Mouse (Mus musculus): ENCODE measurements at regions not wholly inside any gene's neighbourhood (a gene's known extent, or its start where the extent isn't known, plus 50 kb on each side); places are given as distances from the start of the nearest gene placed in this dataset.
A peak's percentile ranks its signal among the peaks of the same experiment; 100 is the strongest.

DNA sequence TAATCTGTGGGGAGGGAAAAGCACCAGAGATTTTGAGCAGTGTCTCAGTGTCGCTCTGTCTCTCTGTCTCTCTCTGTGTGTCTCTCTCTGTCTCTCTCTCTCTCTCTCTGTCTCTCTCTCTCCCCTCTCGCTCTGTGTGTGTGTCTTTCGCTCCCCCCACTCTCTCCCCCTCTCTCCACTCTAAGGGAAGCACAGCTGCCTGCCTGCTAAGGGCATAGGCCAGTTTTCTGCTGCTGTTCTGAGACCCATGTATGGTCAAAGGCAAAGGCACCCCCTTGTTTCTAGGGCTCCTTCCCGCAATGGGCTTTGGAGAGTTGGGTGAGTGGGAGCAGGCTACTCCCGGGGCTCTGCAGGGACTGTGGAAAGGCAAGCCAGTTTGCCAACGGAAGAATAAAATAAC, 192.2 kb downstream of the Lmo4 start:
- Histone ChIP-seq H3K4me1 (ENCODE audit: control insufficient read depth, insufficient read depth, low read length) (peaks cover 4% of the 10 kb centered on the region; the same call in 1 of the 2 replicates), H3K36me3 (ENCODE audit: control insufficient read depth, insufficient read depth, low read length) (no peaks in the 10 kb centered on the region), H3K4me3 (ENCODE audit: insufficient read depth, low read depth, low read length) (no peak overlapping the region), H3K27ac (ENCODE audit: insufficient read depth, low read depth, low read length) (no peak overlapping the region), H3K27me3 (replicated peaks; ENCODE audit: control insufficient read depth, insufficient read depth, low read length) (no peaks in the 10 kb centered on the region)
- no peak for TF ChIP-seq POLR2A (IDR thresholded peaks at IDR 0.05; ENCODE audit: low read depth, low read length)
- no peak for TF ChIP-seq CTCF (conservative IDR thresholded peaks at IDR 0.05; ENCODE audit: insufficient read depth, insufficient read length, low read depth, low read length)
- DNase-seq, result no peak
- 59% methylated on average over 6 of the region's 6 CpGs for WGBS

- H3K36me3 ChIP-seq (ENCODE audit: control insufficient read depth, insufficient read depth, low read length), result no peaks in the 10 kb centered on the region
- DNase-seq, result peak; percentile 12
- no peak overlapping the region for H3K27ac ChIP-seq (ENCODE audit: insufficient read depth, low read depth, low read length)
- H3K4me1 ChIP-seq (ENCODE audit: control insufficient read depth, insufficient read depth, low read length), result peaks cover 4% of the 10 kb centered on the region; the same call in 1 of the 2 replicates
- H3K4me3 ChIP-seq (ENCODE audit: insufficient read depth, low read depth, low read length), result no peak overlapping the region
- WGBS, result 36% methylated on average over 3 of the region's 3 CpGs
- TF ChIP-seq POLR2A (IDR thresholded peaks at IDR 0.05; ENCODE audit: low read depth, low read length) (no peak), CTCF (conservative IDR thresholded peaks at IDR 0.05; ENCODE audit: insufficient read depth, insufficient read length, low read depth, low read length) (no peak)
- H3K27me3 ChIP-seq (replicated peaks; ENCODE audit: control insufficient read depth, insufficient read depth, low read length), result no peaks in the 10 kb centered on the region
These were observed 192.8 kb downstream of the Lmo4 start for GRCm38 (mm10) chr3:144012173-144012572.

DNA sequence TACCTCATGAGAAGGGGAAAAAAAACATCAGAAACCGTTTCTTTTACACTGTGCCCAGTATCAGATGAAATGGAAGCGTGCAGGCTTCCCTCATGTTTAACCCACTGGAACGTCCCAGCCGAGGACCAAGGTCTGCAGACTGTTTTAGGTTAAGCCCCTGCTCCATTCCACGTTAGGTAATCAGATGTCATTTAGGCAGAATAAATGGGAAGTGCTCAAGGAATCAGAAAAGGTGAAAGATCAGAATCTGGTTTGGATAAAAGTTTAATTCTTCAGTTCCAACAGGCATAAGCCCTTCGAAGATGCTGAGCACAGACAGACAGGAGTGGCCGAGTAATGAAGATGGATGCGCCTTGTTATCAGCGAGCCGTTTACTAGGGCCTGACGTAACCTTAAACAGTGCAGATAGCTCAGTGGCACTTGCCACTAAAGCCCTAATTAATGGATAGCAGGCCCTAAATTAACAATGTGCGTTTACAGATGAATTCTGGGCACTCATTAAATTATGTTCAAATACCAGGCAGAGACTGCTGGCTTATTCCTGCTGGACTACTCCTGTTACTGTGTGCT, 193.5 kb downstream of the Lmo4 start:
- no peak overlapping the region for H3K4me3 ChIP-seq (ENCODE audit: insufficient read depth, low read depth, low read length)
- WGBS, result 72% methylated on average over 12 of the region's 12 CpGs
- TF ChIP-seq CTCF (conservative IDR thresholded peaks at IDR 0.05; ENCODE audit: insufficient read depth, insufficient read length, low read depth, low read length) (no peak), POLR2A (IDR thresholded peaks at IDR 0.05; ENCODE audit: low read depth, low read length) (no peak)
- no peaks in the 10 kb centered on the region for H3K27me3 ChIP-seq (replicated peaks; ENCODE audit: control insufficient read depth, insufficient read depth, low read length)
- no peak overlapping the region for H3K27ac ChIP-seq (ENCODE audit: insufficient read depth, low read depth, low read length)
- no peak for DNase-seq
- H3K4me1 ChIP-seq (ENCODE audit: control insufficient read depth, insufficient read depth, low read length), result peaks cover 4% of the 10 kb centered on the region; the same call in 1 of the 2 replicates
- no peaks in the 10 kb centered on the region for H3K36me3 ChIP-seq (ENCODE audit: control insufficient read depth, insufficient read depth, low read length)

DNA sequence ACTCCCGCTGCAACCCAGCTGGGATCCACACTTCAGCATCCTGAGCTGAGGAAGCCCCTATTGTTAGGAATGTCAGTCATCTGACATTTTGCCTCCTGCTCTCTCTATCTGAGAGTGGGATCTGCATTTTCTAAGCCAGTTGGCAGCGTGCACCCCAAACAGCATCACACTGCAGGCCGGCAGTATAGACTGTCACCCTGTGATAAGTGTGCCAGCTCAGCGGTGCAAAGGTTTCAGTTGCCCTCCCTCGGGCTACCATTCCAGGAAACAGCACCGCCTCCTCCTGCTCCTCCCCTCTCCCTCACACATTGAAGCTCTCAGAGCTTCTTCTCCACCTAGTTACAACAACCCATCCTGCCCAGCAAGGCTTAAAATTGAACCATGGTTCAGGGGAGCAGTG, 194.5 kb downstream of the Lmo4 start:
- 25% methylated on average over 6 of the region's 6 CpGs for WGBS
- DNase-seq, result peak; percentile 60

DNA sequence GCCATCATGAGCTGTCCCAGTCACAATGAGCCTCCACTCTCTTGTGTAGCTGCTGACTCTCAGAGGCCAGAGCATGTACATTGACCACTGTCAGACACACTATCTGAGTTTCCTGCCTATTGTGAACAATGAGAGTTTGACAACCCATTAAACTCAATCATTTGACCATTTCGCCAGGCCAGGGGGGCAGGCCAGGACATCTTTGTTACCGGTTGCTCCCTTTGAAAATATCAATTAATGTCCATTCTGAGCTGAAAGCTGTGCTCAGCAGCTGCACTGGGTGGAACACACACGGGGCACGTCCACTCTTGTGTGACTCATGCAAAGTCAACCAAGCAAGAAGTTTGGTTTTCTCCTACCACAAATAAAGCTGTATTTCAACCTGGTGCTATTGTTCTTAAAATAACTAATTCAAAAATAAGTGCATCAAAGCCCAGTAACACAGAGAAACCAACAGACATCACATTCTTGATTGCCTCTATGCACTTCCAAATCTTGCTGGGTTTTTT, 197.9 kb downstream of the Lmo4 start:
- H3K27ac ChIP-seq (ENCODE audit: insufficient read depth, low read depth, low read length), result no peak overlapping the region
- WGBS, result 59% methylated on average over 4 of the region's 4 CpGs
- TF ChIP-seq CTCF (conservative IDR thresholded peaks at IDR 0.05; ENCODE audit: insufficient read depth, insufficient read length, low read depth, low read length) (no peak), POLR2A (IDR thresholded peaks at IDR 0.05; ENCODE audit: low read depth, low read length) (no peak)
- DNase-seq, result no peak
- H3K4me3 ChIP-seq (ENCODE audit: insufficient read depth, low read depth, low read length), result no peak overlapping the region
- H3K4me1 ChIP-seq (ENCODE audit: control insufficient read depth, insufficient read depth, low read length), result peaks cover 4% of the 10 kb centered on the region; the same call in 1 of the 2 replicates
- H3K36me3 ChIP-seq (ENCODE audit: control insufficient read depth, insufficient read depth, low read length), result no peaks in the 10 kb centered on the region
- H3K27me3 ChIP-seq (replicated peaks; ENCODE audit: control insufficient read depth, insufficient read depth, low read length), result no peaks in the 10 kb centered on the region

More for the DNA sequence above, 194.5 kb downstream of the Lmo4 start:
- TF ChIP-seq POLR2A (IDR thresholded peaks at IDR 0.05; ENCODE audit: low read depth, low read length), result no peak
- no peak for TF ChIP-seq CTCF (conservative IDR thresholded peaks at IDR 0.05; ENCODE audit: insufficient read depth, insufficient read length, low read depth, low read length)
- Histone ChIP-seq H3K27ac (ENCODE audit: insufficient read depth, low read depth, low read length) (no peak overlapping the region), H3K27me3 (replicated peaks; ENCODE audit: control insufficient read depth, insufficient read depth, low read length) (no peaks in the 10 kb centered on the region), H3K4me1 (ENCODE audit: control insufficient read depth, insufficient read depth, low read length) (peaks cover 4% of the 10 kb centered on the region; the same call in 1 of the 2 replicates), H3K4me3 (ENCODE audit: insufficient read depth, low read depth, low read length) (no peak overlapping the region), H3K36me3 (ENCODE audit: control insufficient read depth, insufficient read depth, low read length) (no peaks in the 10 kb centered on the region)

DNA sequence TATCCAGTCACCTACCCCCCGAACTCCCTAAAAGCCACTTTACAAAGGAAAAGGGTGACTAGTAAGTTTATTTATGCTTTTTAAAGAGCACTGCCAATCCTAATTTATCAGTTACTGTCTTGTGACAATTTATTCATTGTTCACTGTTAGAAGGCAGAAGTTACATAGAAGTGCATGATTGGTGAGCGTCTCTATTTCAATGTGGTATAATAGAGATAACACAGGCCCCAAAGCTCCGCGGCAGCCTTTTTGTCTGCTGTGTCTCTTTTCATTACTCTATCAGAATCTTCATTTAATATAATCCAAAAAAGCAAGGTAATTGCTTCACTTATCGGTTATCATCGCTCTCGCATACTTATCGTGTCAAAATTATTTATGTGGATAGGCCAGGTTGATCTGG, 207.1 kb downstream of the Lmo4 start:
- TF ChIP-seq CTCF (conservative IDR thresholded peaks at IDR 0.05; ENCODE audit: insufficient read depth, insufficient read length, low read depth, low read length) (no peak), POLR2A (IDR thresholded peaks at IDR 0.05; ENCODE audit: low read depth, low read length) (no peak)
- WGBS, result 94% methylated on average over 8 of the region's 8 CpGs

DNA sequence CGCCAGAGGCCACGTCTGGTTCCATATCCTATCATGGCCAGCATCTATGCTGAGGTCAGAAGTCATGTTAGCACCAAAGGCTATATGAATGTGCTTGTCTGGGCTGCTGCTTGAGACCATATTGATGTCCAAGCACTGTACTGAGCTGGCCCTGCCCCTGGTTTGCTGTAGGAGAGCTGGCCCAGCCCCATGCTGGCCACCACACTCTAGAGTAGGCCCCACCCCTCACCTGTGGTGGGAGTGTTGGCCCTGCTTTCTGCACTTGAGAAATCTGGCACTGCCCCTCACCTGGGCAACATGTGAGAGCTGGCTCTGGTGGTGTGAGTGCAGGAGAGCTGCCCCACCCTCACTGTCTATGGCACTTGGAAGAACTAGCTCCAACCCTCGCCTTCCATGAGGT, 210.0 kb downstream of the Lmo4 start:
- 94% methylated on average over 3 of the region's 3 CpGs for WGBS
- no peaks in the 10 kb centered on the region for H3K4me1 ChIP-seq (ENCODE audit: control insufficient read depth, insufficient read depth, low read length)
- no peaks in the 10 kb centered on the region for H3K27me3 ChIP-seq (replicated peaks; ENCODE audit: control insufficient read depth, insufficient read depth, low read length)
- TF ChIP-seq CTCF (conservative IDR thresholded peaks at IDR 0.05; ENCODE audit: insufficient read depth, insufficient read length, low read depth, low read length), result no peak
- TF ChIP-seq POLR2A (IDR thresholded peaks at IDR 0.05; ENCODE audit: low read depth, low read length), result no peak
- no peaks in the 10 kb centered on the region for H3K36me3 ChIP-seq (ENCODE audit: control insufficient read depth, insufficient read depth, low read length)
- no peak overlapping the region for H3K4me3 ChIP-seq (ENCODE audit: insufficient read depth, low read depth, low read length)
- H3K27ac ChIP-seq (ENCODE audit: insufficient read depth, low read depth, low read length), result no peak overlapping the region
- no peak for DNase-seq

More for the DNA sequence above, 207.1 kb downstream of the Lmo4 start:
- H3K27me3 ChIP-seq (replicated peaks; ENCODE audit: control insufficient read depth, insufficient read depth, low read length), result no peaks in the 10 kb centered on the region
- H3K4me1 ChIP-seq (ENCODE audit: control insufficient read depth, insufficient read depth, low read length), result no peaks in the 10 kb centered on the region
- no peaks in the 10 kb centered on the region for H3K36me3 ChIP-seq (ENCODE audit: control insufficient read depth, insufficient read depth, low read length)
- DNase-seq, result no peak
- H3K4me3 ChIP-seq (ENCODE audit: insufficient read depth, low read depth, low read length), result no peak overlapping the region
- H3K27ac ChIP-seq (ENCODE audit: insufficient read depth, low read depth, low read length), result no peak overlapping the region

Measured in kidney, adult 2 months (tissue).